ENCODE assay signal across 8 mouse cellular contexts in the genomic region with DNA sequence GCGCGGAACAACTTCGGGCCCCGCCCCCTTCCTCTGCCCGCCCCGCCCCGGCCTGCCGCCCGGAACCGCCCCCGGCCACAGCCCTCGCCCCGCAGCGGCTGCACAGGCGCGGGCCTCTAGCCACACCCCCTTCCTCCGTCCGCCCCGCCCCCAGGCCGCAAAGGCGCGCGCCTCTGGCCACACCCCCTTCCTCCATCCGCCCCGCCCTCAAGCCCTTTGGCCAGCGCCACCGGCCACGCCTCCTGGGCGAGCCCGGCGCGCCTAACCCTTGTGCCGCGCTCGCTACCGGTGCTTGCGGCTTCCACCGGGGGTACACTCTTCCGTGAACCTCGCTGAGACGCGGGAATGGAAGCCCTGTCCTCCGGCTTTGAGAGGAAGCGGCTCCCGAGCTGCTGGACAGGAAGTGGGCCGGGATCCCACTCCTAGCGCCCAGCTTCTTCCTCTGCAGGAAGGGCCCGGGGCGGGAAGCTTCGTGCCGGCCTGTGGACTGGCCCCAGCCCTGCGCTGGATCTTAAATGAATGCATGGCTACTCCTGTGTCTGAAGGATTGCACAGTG. TPM values are rescaled to one million over a fixed set of nuclear protein-coding genes. Genes with fewer than 3 reads are reported as not detected.
DNase-seq lines count a peak whose midpoint lies in the region; ATAC-seq lines count a peak whose summit lies in the region.

TSS of gene Tram2 (minus strand) at position 13 of the 557 bp plus-strand sequence.

- no peaks in the 10 kb centered on the region for H3K27me3 ChIP-seq in embryonic facial prominence, embryonic 11.5 days (ENCODE audit: control insufficient read depth, insufficient read depth, low read length)
- no peaks in the 10 kb centered on the region for H3K27me3 ChIP-seq in limb, embryonic 10.5 days (ENCODE audit: low read depth, poor library complexity, severe bottlenecking)
- peaks cover 13% of the 10 kb centered on the region; the same call in 1 of the 2 replicates for H3K27me3 ChIP-seq in midbrain, embryonic 12.5 days

- no peaks in the 10 kb centered on the region for H3K9me3 ChIP-seq in embryonic facial prominence, embryonic 11.5 days (replicated peaks; ENCODE audit: control insufficient read depth, low read length)
- no peaks in the 10 kb centered on the region for H3K9me3 ChIP-seq in limb, embryonic 10.5 days (replicated peaks)
- H3K9me3 ChIP-seq in midbrain, embryonic 12.5 days = no peaks in the 10 kb centered on the region

- no peaks in the 10 kb centered on the region for H3K36me3 ChIP-seq in embryonic facial prominence, embryonic 11.5 days (replicated peaks; ENCODE audit: control insufficient read depth, insufficient read depth, low read depth, low read length)
- no peaks in the 10 kb centered on the region for H3K36me3 ChIP-seq in limb, embryonic 10.5 days
- no peaks in the 10 kb centered on the region for H3K36me3 ChIP-seq in midbrain, embryonic 12.5 days

- H3K9ac ChIP-seq in embryonic facial prominence, embryonic 11.5 days (replicated peaks; ENCODE audit: low read length) = peak within 1 kb of the TSS; percentile 79
- peak within 1 kb of the TSS; percentile 73 for H3K9ac ChIP-seq in midbrain, embryonic 12.5 days (replicated peaks)

- H3K4me1 ChIP-seq in embryonic facial prominence, embryonic 11.5 days (ENCODE audit: control insufficient read depth, insufficient read depth, low read length) = peaks cover 4% of the 10 kb centered on the region
- H3K4me1 ChIP-seq in limb, embryonic 10.5 days = peaks cover 38% of the 10 kb centered on the region
- H3K4me1 ChIP-seq in midbrain, embryonic 12.5 days = peaks cover 42% of the 10 kb centered on the region

- DNase-seq in 3134 (ENCODE audit: extremely low read depth, insufficient read length, low spot score) = peak; percentile 88
- DNase-seq in adrenal gland, postnatal 25 days = peak; percentile 99
- DNase-seq in embryonic facial prominence, embryonic 11.5 days (ENCODE audit: low spot score) = peak; percentile 94
- DNase-seq in heart, adult 18-20 months = peak; percentile 95 to 97
- DNase-seq in kidney, adult 18-20 months = peak; percentile 97
- peak; percentile 99 for DNase-seq in limb, embryonic 10.5 days (ENCODE audit: low spot score)
- DNase-seq in skeletal muscle tissue, adult 2 months (ENCODE audit: low read depth, low spot score) = peak; percentile 85

- WGBS in embryonic facial prominence, embryonic 11.5 days = 1% methylated on average over 35 of the region's 52 CpGs
- under 1% methylated on average over 33 of the region's 52 CpGs for WGBS in limb, embryonic 10.5 days
- under 1% methylated on average over 37 of the region's 52 CpGs for WGBS in midbrain, embryonic 12.5 days

- peak within 1 kb of the TSS; percentile 72 for H3K4me2 ChIP-seq in embryonic facial prominence, embryonic 11.5 days (ENCODE audit: low read depth, low read length)
- peak within 1 kb of the TSS; percentile 72 for H3K4me2 ChIP-seq in midbrain, embryonic 12.5 days (replicated peaks)

- peak; percentile 91 for ATAC-seq in embryonic facial prominence, embryonic 11.5 days (replicated peaks; ENCODE audit: insufficient number of reproducible peaks, low FRiP score, low TSS enrichment, low read depth)
- ATAC-seq in midbrain, embryonic 12.5 days (ENCODE audit: low FRiP score, low read depth) = peak; percentile 92

- H3K4me3 ChIP-seq in embryonic facial prominence, embryonic 11.5 days (ENCODE audit: low read depth, low read length) = peak within 1 kb of the TSS; percentile 65
- peak within 1 kb of the TSS; percentile 76 for H3K4me3 ChIP-seq in limb, embryonic 10.5 days
- peak within 1 kb of the TSS; percentile 69 for H3K4me3 ChIP-seq in midbrain, embryonic 12.5 days

- H3K27ac ChIP-seq in embryonic facial prominence, embryonic 11.5 days (replicated peaks; ENCODE audit: low read depth, low read length) = peak within 1 kb of the TSS; percentile 83
- peak within 1 kb of the TSS; percentile 93 for H3K27ac ChIP-seq in limb, embryonic 10.5 days
- peak within 1 kb of the TSS; percentile 83 for H3K27ac ChIP-seq in midbrain, embryonic 12.5 days (replicated peaks)

RNA-seq across cellular contexts. Expression of gene Tram2, which starts in this region (rescaled TPM):
- 5.4 and 5.8 TPM in 2 replicates for total RNA-seq in adrenal gland, postnatal 25 days (2021)
- polyA plus RNA-seq in embryonic facial prominence, embryonic 11.5 days (2014; fragmentation: Nextera tagmentation; extraction: Ambion mirVana) = 8.7 and 9.0 TPM in 2 replicates
- total RNA-seq in heart, adult 18-20 months (2021) = 1 to 10 TPM; 3.9 to 5.2 TPM
- 5.1 and 6.1 TPM in 2 replicates for polyA plus RNA-seq in limb, embryonic 10.5 days (2016; fragmentation: Nextera tagmentation; extraction: Ambion mirVana)
- polyA plus RNA-seq in midbrain, embryonic 12.5 days (2016; fragmentation: Nextera tagmentation; extraction: Ambion mirVana) = 3.5 and 4.0 TPM in 2 replicates

Comparison
In these comparisons a context has a peak if more than half of its experiments do, and no peak if none do; other contexts are left out.
1. Peak in every context shown above with its lines: DNase-seq, ATAC-seq, H3K4me3 ChIP-seq and H3K27ac ChIP-seq.